Mouse (Mus musculus): Measurements from ENCODE around the gene Dmrt3. TPM values are rescaled to one million over a fixed set of nuclear protein-coding genes. Genes with fewer than 3 reads are reported as not detected.

The Dmrt3 gene
- polyA plus RNA-seq, 1 experiment from 2014 or later = 0.07 TPM

DNA sequence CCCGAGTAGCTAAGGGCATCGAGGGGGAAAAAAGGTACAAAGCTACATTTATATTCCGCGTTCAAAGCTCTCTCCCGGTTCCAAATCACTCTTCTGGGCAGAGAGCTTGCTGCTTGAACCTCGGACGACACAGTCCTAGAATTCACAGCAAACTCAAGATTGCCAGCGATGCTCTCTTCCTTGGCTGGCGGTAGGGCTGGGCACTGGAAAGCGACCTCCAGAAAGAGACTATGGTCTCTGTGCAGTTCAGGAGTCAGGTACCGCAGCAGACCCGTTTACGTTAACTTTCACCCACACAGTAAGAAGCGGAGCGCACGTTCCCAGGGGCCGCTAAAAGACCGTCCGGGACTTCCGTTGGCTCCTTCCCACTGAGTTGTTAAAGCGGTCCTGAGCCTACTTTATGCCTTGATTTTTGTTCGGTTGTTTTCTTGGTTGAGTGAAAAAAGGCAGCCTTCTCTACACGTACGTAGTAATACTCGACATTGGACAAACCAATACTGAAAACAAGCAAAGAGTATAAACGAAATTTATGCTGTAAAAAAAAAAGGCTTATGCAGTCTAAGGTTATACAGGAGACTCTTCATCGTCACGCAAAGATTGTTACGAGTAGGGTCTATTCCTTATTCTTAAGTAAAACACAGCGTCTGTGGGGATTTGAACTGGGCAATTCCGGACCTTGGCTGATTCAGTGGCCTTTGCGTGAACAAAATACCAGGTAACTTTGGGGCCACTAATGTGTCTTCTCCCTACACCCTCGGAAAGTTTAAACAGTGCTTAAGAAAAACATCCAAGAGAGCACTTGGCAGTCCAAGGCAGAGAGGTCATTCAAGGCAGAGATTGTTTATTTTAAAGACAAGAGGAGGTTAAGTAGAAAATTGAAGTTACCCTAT lies 895 bp upstream of the Dmrt3 start:
- TF ChIP-seq CTCF (IDR thresholded peaks at IDR 0.05; ENCODE audit: low read depth) = no peak
- TF ChIP-seq EP300 (optimal IDR thresholded peaks at IDR 0.05) = no peak
- Histone ChIP-seq H3K4me2 (replicated peaks; ENCODE audit: low read depth) (no peak overlapping the region), H3K4me1 (replicated peaks; ENCODE audit: control insufficient read depth, insufficient read depth) (no peaks in the 10 kb centered on the region; the same call in 1 of the 2 replicates), H3K9ac (ENCODE audit: low read length) (no peak overlapping the region), H3K9me3 (ENCODE audit: control insufficient read depth, low read length) (no peaks in the 10 kb centered on the region), H3K4me3 (ENCODE audit: low read depth, low read length) (no peak overlapping the region), H3K36me3 (ENCODE audit: control insufficient read depth, insufficient read depth, low read length) (no peaks in the 10 kb centered on the region), H3K27ac (replicated peaks) (no peak overlapping the region), H3K27me3 (ENCODE audit: control insufficient read depth, insufficient read depth, low read length) (peaks cover 29% of the 10 kb centered on the region; the same call in 1 of the 2 replicates)
- DNase-seq (ENCODE audit: low spot score) = no peak
- no peak for ATAC-seq (ENCODE audit: low FRiP score, low TSS enrichment)
- 4% methylated on average over 33 of the region's 33 CpGs for WGBS

DNA sequence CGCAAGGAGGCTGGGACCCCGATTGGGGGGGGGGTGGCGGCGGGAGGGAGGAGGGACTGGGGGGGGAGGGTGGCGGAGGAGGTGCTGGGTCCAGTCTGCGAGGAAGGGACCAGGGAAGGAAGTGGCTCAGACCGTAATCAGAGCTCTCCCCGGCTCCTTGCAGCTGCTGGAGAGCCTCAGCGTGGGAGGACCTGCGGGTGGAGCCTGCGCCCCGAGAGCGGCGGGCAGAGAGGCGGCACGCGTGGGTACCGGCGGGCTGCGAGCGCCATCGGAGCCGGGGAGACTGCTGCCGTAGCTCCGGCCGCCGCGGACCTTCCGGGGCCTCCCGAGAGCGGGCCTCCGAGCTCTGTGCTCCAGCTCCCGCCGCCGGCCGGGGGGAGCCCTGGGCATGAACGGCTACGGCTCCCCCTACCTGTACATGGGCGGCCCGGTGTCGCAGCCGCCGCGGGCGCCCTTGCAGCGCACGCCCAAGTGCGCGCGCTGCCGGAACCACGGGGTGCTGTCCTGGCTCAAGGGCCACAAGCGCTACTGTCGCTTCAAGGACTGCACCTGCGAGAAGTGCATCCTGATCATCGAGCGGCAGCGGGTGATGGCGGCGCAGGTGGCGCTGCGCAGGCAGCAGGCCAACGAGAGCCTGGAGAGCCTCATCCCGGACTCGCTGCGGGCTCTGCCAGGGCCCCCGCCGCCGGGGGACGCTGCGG lies 460 bp downstream of the Dmrt3 start:
- H3K9me3 ChIP-seq (ENCODE audit: control insufficient read depth, low read length) = no peaks in the 10 kb centered on the region
- no peak overlapping the region for H3K9ac ChIP-seq (ENCODE audit: low read length)
- peaks cover 33% of the 10 kb centered on the region; the same call in 1 of the 2 replicates for H3K27me3 ChIP-seq (ENCODE audit: control insufficient read depth, insufficient read depth, low read length)
- ATAC-seq (ENCODE audit: low FRiP score, low TSS enrichment) = peak; percentile 46
- H3K4me3 ChIP-seq (ENCODE audit: low read depth, low read length) = peak overlapping the region; percentile 39
- H3K4me1 ChIP-seq (replicated peaks; ENCODE audit: control insufficient read depth, insufficient read depth) = no peaks in the 10 kb centered on the region; the same call in 1 of the 2 replicates
- H3K27ac ChIP-seq (replicated peaks) = no peak overlapping the region
- TF ChIP-seq EP300 (optimal IDR thresholded peaks at IDR 0.05) (no peak), CTCF (IDR thresholded peaks at IDR 0.05; ENCODE audit: low read depth) (no peak)
- H3K36me3 ChIP-seq (ENCODE audit: control insufficient read depth, insufficient read depth, low read length) = no peaks in the 10 kb centered on the region
- peak overlapping the region; percentile 58 for H3K4me2 ChIP-seq (replicated peaks; ENCODE audit: low read depth)
- under 1% methylated on average over 53 of the region's 71 CpGs for WGBS
- DNase-seq (ENCODE audit: low spot score) = peak; percentile 45

- Histone ChIP-seq H3K27ac (replicated peaks) (no peak overlapping the region), H3K4me1 (replicated peaks; ENCODE audit: control insufficient read depth, insufficient read depth) (no peaks in the 10 kb centered on the region; the same call in 1 of the 2 replicates), H3K4me2 (replicated peaks; ENCODE audit: low read depth) (peak overlapping the region; percentile 58), H3K9ac (ENCODE audit: low read length) (no peak overlapping the region), H3K27me3 (ENCODE audit: control insufficient read depth, insufficient read depth, low read length) (peaks cover 33% of the 10 kb centered on the region; the same call in 1 of the 2 replicates), H3K36me3 (ENCODE audit: control insufficient read depth, insufficient read depth, low read length) (no peaks in the 10 kb centered on the region), H3K9me3 (ENCODE audit: control insufficient read depth, low read length) (no peaks in the 10 kb centered on the region), H3K4me3 (ENCODE audit: low read depth, low read length) (peak overlapping the region; percentile 39)
- TF ChIP-seq CTCF (IDR thresholded peaks at IDR 0.05; ENCODE audit: low read depth) = no peak
- no peak for TF ChIP-seq EP300 (optimal IDR thresholded peaks at IDR 0.05)
- DNase-seq (ENCODE audit: low spot score) (no peak), ATAC-seq (ENCODE audit: low FRiP score, low TSS enrichment) (no peak)
- under 1% methylated on average over 42 of the region's 42 CpGs for WGBS
Observed at GRCm38 (mm10) chr19:25611116-25611515, 1.0 kb downstream of the Dmrt3 start.

DNA sequence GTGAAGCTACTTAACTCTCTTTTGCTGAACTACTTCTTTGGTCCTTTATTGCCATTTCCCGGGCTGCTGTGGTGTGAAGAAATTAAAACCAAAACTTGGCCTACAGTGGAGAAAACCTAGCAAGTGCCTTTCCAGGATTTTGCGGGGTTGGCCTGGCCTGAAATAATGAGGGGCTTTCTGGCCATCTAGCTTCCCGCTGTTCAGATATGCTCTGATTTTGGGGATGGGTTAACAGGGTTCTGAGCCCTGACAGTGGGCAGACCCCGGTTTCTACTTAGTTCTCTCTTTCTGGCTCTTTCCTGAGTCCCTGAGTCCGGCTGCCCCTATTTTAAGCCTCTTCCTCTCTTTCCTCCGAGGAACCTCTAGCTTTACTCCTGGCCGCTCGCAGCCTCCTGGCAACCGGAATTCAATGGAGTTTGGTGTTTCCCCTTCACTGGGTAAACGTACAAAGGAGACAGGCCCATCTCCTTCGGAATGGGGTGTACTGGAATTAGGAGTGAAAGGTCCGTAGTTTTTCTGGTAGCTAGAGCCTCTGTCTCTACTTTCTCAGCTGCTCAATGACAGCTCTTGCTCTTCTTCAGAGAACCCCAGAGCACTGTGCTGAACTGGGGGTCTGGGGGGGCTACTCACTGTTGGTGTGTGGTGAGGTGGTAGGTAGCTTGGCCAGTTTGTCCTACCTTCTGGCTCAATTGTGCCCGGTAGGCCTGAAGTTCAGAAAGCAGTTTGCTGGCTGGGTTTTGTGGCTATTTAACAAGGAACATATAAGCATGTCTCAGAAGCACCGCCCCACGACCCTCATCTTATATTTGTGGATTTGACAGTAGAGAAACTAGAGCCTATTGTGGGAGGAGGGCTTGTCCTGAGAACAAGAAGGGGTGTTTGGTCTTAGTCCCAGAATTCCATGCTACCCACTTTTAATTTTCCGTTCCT lies 2.0 kb downstream of the Dmrt3 start:
- Histone ChIP-seq H3K9me3 (ENCODE audit: control insufficient read depth, low read length) (no peaks in the 10 kb centered on the region), H3K4me2 (replicated peaks; ENCODE audit: low read depth) (no peak overlapping the region), H3K36me3 (ENCODE audit: control insufficient read depth, insufficient read depth, low read length) (no peaks in the 10 kb centered on the region), H3K9ac (ENCODE audit: low read length) (no peak overlapping the region), H3K4me3 (ENCODE audit: low read depth, low read length) (no peak overlapping the region), H3K4me1 (replicated peaks; ENCODE audit: control insufficient read depth, insufficient read depth) (no peaks in the 10 kb centered on the region), H3K27ac (replicated peaks) (no peak overlapping the region), H3K27me3 (ENCODE audit: control insufficient read depth, insufficient read depth, low read length) (peaks cover 28% of the 10 kb centered on the region; the same call in 1 of the 2 replicates)
- WGBS = 32% methylated on average over 16 of the region's 16 CpGs
- no peak for DNase-seq (ENCODE audit: low spot score)
- no peak for ATAC-seq (ENCODE audit: low FRiP score, low TSS enrichment)
- TF ChIP-seq EP300 (optimal IDR thresholded peaks at IDR 0.05) = no peak

DNA sequence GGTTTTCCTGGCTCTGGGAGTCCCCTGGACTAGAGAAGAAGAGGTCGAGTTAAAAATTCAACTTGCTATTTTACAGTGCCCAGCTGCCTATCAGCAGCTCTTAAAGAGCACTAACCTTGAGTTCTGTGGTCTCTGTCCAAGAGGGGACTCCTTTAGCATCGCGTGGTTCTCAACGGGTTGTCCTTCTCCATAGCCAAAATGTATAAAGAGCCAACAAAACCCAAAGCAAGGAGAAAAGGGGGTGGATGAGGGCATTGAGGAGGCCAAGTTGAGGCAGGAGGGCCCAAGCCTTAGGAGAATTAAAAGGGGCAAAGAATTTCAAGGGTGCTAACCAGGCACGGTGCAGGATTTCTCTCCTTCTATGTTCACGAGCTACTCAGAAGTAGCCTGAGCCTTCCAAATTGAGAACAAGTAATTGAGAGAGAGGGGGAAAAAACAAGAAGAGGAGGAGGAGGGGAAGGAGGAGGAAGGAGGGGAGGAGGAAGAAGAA lies 2.8 kb downstream of the Dmrt3 start:
- H3K4me3 ChIP-seq (ENCODE audit: low read depth, low read length) = no peak overlapping the region

More for the DNA sequence above, 2.8 kb downstream of the Dmrt3 start:
- Histone ChIP-seq H3K27ac (replicated peaks) (no peak overlapping the region), H3K9me3 (ENCODE audit: control insufficient read depth, low read length) (no peaks in the 10 kb centered on the region), H3K4me1 (replicated peaks; ENCODE audit: control insufficient read depth, insufficient read depth) (no peaks in the 10 kb centered on the region), H3K27me3 (ENCODE audit: control insufficient read depth, insufficient read depth, low read length) (peaks cover 28% of the 10 kb centered on the region; the same call in 1 of the 2 replicates), H3K36me3 (ENCODE audit: control insufficient read depth, insufficient read depth, low read length) (no peaks in the 10 kb centered on the region), H3K9ac (ENCODE audit: low read length) (no peak overlapping the region), H3K4me2 (replicated peaks; ENCODE audit: low read depth) (no peak overlapping the region)
- ATAC-seq (ENCODE audit: low FRiP score, low TSS enrichment) (no peak), DNase-seq (ENCODE audit: low spot score) (no peak)
- WGBS = 26% methylated on average over 6 of the region's 6 CpGs
- TF ChIP-seq EP300 (optimal IDR thresholded peaks at IDR 0.05) (no peak), CTCF (IDR thresholded peaks at IDR 0.05; ENCODE audit: low read depth) (no peak)

All from stomach, postnatal 0 days (tissue).